Mouse (Mus musculus) brain, embryonic 14.5 days (tissue): ENCODE measurements at regions not wholly inside any gene's neighbourhood (a gene's known extent, or its start where the extent isn't known, plus 50 kb on each side); places are given as distances from the start of the nearest gene placed in this dataset.

Experiments used
- DNase-seq: peaks from one replicate; pipeline ENCODE4 v3.0.0-alpha.2; 2011; ENCODE audit warnings: low read depth
- CTCF ChIP-seq: fragments of 200-500 bp; IDR thresholded peaks from 2 replicates; pipeline ENCODE4 v1.5.1; 2012; ENCODE audit warnings: inconsistent platforms, mild to moderate bottlenecking, moderate library complexity, borderline replicate concordance; ENCODE audit not compliant: insufficient read depth, insufficient read length; ENCODE audit errors: extremely low read depth
- POLR2A ChIP-seq: fragments of 200-500 bp; IDR thresholded peaks from 2 replicates; pipeline ENCODE4 v1.6.1; 2012; ENCODE audit warnings: mild to moderate bottlenecking, inconsistent platforms, borderline replicate concordance; ENCODE audit not compliant: poor library complexity, insufficient read depth, insufficient read length, severe bottlenecking; ENCODE audit errors: extremely low read depth

DNA sequence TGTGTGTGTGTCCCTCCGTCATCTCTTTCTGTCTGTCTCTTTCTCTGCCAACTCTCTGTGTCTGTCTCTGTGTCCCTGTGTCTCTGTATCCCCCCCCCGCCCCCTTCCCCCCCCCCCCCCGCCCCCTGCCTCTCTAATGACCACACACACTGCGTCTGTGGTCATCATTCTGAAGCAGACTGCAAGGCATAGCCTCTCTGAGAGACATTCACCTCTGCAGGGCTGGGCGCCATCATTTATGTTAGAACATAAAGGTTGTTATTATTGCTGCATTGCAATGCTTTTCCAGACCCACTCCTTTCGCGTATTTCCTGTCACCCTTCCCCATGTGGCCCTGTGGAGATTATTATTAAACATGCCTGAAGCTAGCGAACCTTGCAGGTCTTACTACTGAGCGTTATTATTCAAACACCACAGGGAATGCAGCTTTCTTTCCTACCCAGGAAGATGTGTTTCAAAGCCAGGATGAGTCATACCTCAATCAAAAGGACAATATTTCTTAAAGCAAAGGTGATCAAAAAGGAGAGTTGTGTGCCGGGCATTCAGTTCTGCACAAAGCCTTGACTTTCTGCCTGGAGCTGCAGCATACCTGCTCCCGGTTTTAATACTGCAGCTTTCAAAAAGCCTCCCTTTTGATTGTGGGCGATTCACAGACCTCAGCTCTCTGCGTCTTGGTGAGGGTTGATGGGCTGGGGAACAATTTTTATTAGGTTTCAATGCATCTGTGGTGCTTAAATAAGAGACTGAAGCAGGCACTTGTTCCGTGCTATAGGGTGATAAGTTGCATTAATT, 482.6 kb upstream of the Id4 start:
- no peak for TF ChIP-seq CTCF
- no peak for TF ChIP-seq POLR2A
- peak; percentile 82 for DNase-seq

DNA sequence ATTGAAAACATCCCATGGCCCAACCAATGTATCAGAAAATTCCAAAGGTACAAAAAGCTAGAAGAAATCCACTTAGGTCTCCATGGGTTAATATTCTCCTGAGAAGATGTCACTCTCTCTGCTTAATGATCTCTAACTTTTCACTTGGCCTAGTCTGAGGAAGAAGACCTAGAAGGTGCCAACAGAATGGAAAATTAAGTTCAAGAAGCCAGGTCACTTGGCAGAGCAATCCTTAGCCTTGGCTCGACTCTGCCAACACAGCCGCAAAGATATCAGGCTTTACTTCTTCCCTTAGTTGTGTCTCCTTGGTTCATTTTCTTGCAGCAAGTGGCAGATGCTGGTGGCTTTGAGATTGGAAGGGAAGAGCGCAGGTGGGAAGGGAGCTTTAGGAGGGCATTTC, 476.6 kb upstream of the Id4 start:
- no peak for DNase-seq
- TF ChIP-seq POLR2A (no peak), CTCF (no peak)

DNA sequence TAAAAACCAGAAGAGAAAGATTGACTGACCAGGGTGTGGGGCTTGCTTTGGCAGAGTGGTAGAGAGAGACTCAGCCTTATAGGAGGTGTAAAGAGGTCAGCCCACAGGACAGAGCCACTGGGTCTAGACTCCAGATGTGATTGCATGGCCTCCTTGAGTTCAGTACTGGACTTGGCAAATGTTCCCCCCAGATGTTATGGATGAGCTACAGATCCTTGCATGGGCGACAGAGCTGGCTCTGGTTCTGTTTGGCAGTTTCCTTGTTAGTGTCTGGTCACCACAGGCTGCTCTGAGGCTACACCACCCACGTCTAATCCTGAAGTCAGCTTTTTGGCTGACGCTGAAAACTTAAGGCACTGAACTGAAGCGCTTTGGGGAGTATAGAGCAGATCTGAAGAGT, 463.2 kb upstream of the Id4 start:
- no peak for DNase-seq
- TF ChIP-seq CTCF (no peak), POLR2A (no peak)

DNA sequence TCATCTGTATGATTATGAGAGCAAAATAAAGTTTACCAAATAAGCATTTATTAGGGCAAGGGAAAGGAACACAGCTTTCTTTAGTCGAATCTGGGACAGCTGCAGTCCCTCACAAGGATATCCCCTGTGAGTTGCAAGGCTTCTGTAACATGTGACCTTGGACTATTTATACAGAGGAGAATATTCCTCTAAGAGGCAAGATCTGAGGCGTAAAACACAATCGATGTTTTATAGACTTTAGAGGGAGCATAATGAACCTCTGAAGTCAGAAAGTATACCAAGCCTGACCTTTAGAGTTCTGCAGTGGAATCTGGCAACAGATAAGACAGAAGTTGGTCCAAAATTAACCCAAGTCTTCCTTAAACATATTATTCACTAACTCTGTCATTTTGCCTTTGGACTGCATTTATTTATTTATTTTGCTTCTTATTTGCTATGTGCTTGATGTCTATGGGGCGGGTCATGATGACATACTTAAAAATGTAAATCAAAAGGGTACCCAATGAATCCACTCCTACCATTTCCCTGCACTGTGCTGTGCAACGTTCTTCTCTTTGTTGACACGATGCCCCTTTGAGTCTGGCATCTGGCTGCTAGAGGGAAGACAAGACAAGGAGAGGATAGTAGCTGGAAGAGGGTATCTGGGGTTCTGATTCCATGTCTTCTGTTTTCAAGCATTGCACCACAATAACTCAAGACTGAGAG, 449.2 kb upstream of the Id4 start:
- no peak for DNase-seq
- TF ChIP-seq CTCF, result no peak
- TF ChIP-seq POLR2A, result no peak

DNA sequence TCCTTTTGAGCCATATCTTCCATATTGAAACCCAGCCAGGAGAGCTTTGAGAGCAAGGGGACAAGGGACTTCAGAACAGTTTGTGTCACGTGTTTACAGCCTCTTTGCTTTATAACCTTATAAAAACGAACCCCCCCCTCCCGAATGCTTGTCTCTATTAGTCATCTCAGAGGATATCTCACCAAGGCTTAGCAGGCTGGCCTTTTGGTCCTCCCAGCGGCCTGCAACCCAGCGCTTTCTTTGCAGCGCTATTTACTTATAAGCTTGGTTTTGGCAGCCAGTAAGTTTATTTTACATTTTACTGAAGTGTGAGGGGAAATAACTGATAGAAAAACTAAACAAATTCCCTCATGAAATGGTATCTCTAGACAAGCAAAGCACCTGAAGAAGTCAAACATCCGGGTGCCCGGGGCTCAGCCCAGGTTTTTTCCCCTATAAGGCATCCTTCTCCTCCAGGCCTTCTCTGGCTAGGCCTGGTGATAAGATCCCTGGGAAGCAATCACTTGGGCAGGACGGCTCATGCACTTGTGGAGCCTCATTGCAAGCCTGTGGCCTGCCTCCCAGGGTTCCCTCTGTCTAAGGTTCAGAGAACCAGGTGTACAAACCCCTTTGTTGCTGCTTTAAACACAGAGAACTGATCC, 442.0 kb upstream of the Id4 start:
- TF ChIP-seq CTCF (no peak), POLR2A (no peak)
- DNase-seq, result no peak

- DNase-seq, result peak; percentile 78
- TF ChIP-seq CTCF, result peak; percentile 61; the same call in 1 of the 2 replicates
- TF ChIP-seq POLR2A, result no peak
Measured at GRCm38 (mm10) chr13:47836491-47836890, 424.5 kb upstream of the Id4 start.

- no peak for DNase-seq
- TF ChIP-seq POLR2A (no peak), CTCF (no peak)
Measured at GRCm38 (mm10) chr13:47842418-47842817, 418.6 kb upstream of the Id4 start.

GRCm38 (mm10) chr13:47843011-47843410, 418.0 kb upstream of the Id4 start:
- TF ChIP-seq POLR2A, result no peak
- TF ChIP-seq CTCF, result no peak
- DNase-seq, result no peak

- no peak for TF ChIP-seq POLR2A
- TF ChIP-seq CTCF, result no peak
- peak; percentile 88 for DNase-seq
Measured at GRCm38 (mm10) chr13:47843541-47844267, 417.3 kb upstream of the Id4 start.

GRCm38 (mm10) chr13:47846713-47847112, 414.3 kb upstream of the Id4 start:
- DNase-seq, result no peak
- no peak for TF ChIP-seq POLR2A
- TF ChIP-seq CTCF, result no peak

- no peak for TF ChIP-seq CTCF
- TF ChIP-seq POLR2A, result no peak
- DNase-seq, result peak; percentile 94
Measured at GRCm38 (mm10) chr13:47848371-47849188, 412.4 kb upstream of the Id4 start.
